Mouse (Mus musculus): ENCODE measurements around the gene 1700066M21Rik. TPM values are rescaled to one million over a fixed set of nuclear protein-coding genes. Genes with fewer than 3 reads are reported as not detected.

1700066M21Rik gene
- polyA plus RNA-seq, 2 experiments, result 4.3 to 9.3 TPM

DNA sequence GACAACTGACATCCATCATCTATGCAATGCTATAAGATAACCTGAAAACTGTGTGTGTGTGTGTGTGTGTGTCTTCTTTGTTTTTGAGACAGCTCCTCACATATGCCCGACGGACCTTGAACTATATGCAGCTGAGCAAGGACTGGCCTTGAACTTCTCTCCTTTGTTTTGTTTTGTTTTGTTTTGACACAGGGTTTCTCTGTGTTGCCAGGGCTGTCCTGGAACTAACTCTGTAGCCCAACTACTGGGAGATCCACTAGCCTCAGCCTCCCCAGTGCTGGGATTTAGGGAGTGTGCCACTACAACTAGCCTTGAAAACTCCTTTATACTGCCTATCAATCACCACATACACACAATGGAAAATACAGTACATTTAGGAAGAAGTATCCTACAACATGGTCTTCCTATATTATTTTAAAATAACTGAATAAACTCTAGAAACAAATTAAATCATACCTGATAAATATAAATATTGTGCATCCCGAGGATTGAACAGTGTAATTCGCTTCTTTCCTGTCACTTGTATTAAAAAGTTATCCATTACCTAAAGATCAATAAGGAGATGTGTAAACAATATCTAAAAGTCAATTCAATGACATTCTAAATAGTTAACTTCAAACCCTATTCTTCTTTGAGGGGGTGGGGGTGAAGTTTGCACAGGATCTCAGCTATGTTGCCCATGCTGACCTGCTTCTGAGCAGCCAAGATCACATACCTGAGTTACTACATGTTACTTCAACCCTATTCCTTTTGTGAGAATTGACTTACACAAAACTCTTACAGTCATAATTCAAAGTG is 13.8 kb downstream of the 1700066M21Rik start:
- TF ChIP-seq EP300 (IDR thresholded peaks at IDR 0.05; ENCODE audit: low read depth), result no peak
- Histone ChIP-seq H3K27me3 (ENCODE audit: control insufficient read depth, insufficient read depth, low read length) (no peaks in the 10 kb centered on the region), H3K4me1 (replicated peaks; ENCODE audit: control insufficient read depth in 2 of 2, insufficient read depth in 2 of 2, low read length in 1 of 2) (no peaks in the 10 kb centered on the region; a peak in 1 of 4 replicates), H3K4me3 (ENCODE audit: insufficient read depth in 1 of 2, low read depth in 2 of 2, low read length in 2 of 2) (no peak overlapping the region), H3K9me3 (ENCODE audit: control insufficient read depth, low read length) (no peaks in the 10 kb centered on the region), H3K36me3 (replicated peaks; ENCODE audit: control insufficient read depth, insufficient read depth, low read depth) (peaks cover 4% of the 10 kb centered on the region; the same call in 1 of the 2 replicates), H3K4me2 (ENCODE audit: low read depth) (no peak overlapping the region), H3K9ac (replicated peaks) (no peak overlapping the region), H3K27ac (no peak overlapping the region)
- WGBS (ENCODE audit: insufficient replicate concordance), result 73% methylated on average over 4 of the region's 4 CpGs
- DNase-seq (ENCODE audit: low read depth in 3 of 3, low spot score in 3 of 3) (no peak), ATAC-seq (ENCODE audit: insufficient read depth) (no peak)

GRCm38 (mm10) chr1:57392417-57392816 is 15.0 kb downstream of the 1700066M21Rik start:
- Histone ChIP-seq H3K9me3 (ENCODE audit: control insufficient read depth, low read length) (no peaks in the 10 kb centered on the region), H3K4me3 (ENCODE audit: insufficient read depth in 1 of 2, low read depth in 2 of 2, low read length in 2 of 2) (no peak overlapping the region), H3K4me1 (replicated peaks; ENCODE audit: control insufficient read depth in 2 of 2, insufficient read depth in 2 of 2, low read length in 1 of 2) (no peaks in the 10 kb centered on the region; a peak in 1 of 4 replicates), H3K27me3 (ENCODE audit: control insufficient read depth, insufficient read depth, low read length) (no peaks in the 10 kb centered on the region), H3K4me2 (ENCODE audit: low read depth) (no peak overlapping the region), H3K9ac (replicated peaks) (no peak overlapping the region), H3K36me3 (replicated peaks; ENCODE audit: control insufficient read depth, insufficient read depth, low read depth) (peaks cover 4% of the 10 kb centered on the region; the same call in 1 of the 2 replicates), H3K27ac (no peak overlapping the region)
- ATAC-seq (ENCODE audit: insufficient read depth), result no peak
- TF ChIP-seq CTCF (IDR thresholded peaks at IDR 0.05; ENCODE audit: low read depth), result no peak
- TF ChIP-seq EP300 (IDR thresholded peaks at IDR 0.05; ENCODE audit: low read depth), result no peak
- DNase-seq (ENCODE audit: low read depth in 3 of 3, low spot score in 3 of 3), result no peak
- WGBS (ENCODE audit: insufficient replicate concordance), result 75% methylated on average over 4 of the region's 4 CpGs

- Histone ChIP-seq H3K27ac (no peak overlapping the region), H3K9me3 (ENCODE audit: control insufficient read depth, low read length) (no peaks in the 10 kb centered on the region), H3K36me3 (replicated peaks; ENCODE audit: control insufficient read depth, insufficient read depth, low read depth) (peaks cover 4% of the 10 kb centered on the region; the same call in 1 of the 2 replicates), H3K4me1 (replicated peaks; ENCODE audit: control insufficient read depth in 2 of 2, insufficient read depth in 2 of 2, low read length in 1 of 2) (no peaks in the 10 kb centered on the region; a peak in 1 of 4 replicates), H3K4me3 (ENCODE audit: insufficient read depth in 1 of 2, low read depth in 2 of 2, low read length in 2 of 2) (no peak overlapping the region), H3K4me2 (ENCODE audit: low read depth) (no peak overlapping the region), H3K27me3 (ENCODE audit: control insufficient read depth, insufficient read depth, low read length) (no peaks in the 10 kb centered on the region), H3K9ac (replicated peaks) (no peak overlapping the region)
- TF ChIP-seq CTCF (IDR thresholded peaks at IDR 0.05; ENCODE audit: low read depth) (peak; percentile 73; the same call in 1 of the 2 replicates), EP300 (IDR thresholded peaks at IDR 0.05; ENCODE audit: low read depth) (no peak)
- ATAC-seq (ENCODE audit: insufficient read depth) (no peak), DNase-seq (ENCODE audit: low read depth in 3 of 3, low spot score in 3 of 3) (peak in 1 of 3 experiments; percentile 49)
- 44% methylated on average over 3 of the region's 3 CpGs for WGBS (ENCODE audit: insufficient replicate concordance)
These were observed 16.6 kb downstream of the 1700066M21Rik start for GRCm38 (mm10) chr1:57394051-57394450.

DNA sequence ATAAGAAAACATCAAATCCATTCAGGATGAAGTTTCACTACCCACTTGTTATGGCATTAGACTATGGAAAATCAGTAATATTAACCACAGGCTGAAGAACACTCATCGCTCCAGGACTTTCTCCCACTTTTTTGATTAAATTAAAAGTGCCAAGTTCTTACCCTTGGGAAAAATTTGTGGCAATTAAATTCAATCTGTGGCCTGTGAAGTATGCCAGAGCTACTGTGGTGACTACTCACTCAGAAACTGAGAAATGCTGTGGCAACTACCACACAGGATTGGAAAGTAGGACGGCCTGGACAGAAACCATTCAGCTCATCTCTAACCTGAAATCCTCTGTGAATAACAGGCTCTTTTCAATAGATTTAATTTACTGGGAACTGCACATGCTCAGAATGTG is 22.9 kb downstream of the 1700066M21Rik start:
- ATAC-seq (ENCODE audit: insufficient read depth) (no peak), DNase-seq (ENCODE audit: low read depth in 3 of 3, low spot score in 3 of 3) (no peak)
- 87% methylated on average over 2 of the region's 2 CpGs for WGBS (ENCODE audit: insufficient replicate concordance)
- H3K36me3 ChIP-seq (replicated peaks; ENCODE audit: control insufficient read depth, insufficient read depth, low read depth), result no peaks in the 10 kb centered on the region; the same call in 1 of the 2 replicates
- TF ChIP-seq CTCF (IDR thresholded peaks at IDR 0.05; ENCODE audit: low read depth) (no peak), EP300 (IDR thresholded peaks at IDR 0.05; ENCODE audit: low read depth) (no peak)
- H3K9ac ChIP-seq (replicated peaks), result no peak overlapping the region
- H3K27ac ChIP-seq, result no peak overlapping the region
- H3K4me3 ChIP-seq (ENCODE audit: insufficient read depth in 1 of 2, low read depth in 2 of 2, low read length in 2 of 2), result no peak overlapping the region
- no peaks in the 10 kb centered on the region for H3K4me1 ChIP-seq (replicated peaks; ENCODE audit: control insufficient read depth in 2 of 2, insufficient read depth in 2 of 2, low read length in 1 of 2)
- H3K27me3 ChIP-seq (ENCODE audit: control insufficient read depth, insufficient read depth, low read length), result no peaks in the 10 kb centered on the region
- H3K9me3 ChIP-seq (ENCODE audit: control insufficient read depth, low read length), result no peaks in the 10 kb centered on the region
- no peak overlapping the region for H3K4me2 ChIP-seq (ENCODE audit: low read depth)

DNA sequence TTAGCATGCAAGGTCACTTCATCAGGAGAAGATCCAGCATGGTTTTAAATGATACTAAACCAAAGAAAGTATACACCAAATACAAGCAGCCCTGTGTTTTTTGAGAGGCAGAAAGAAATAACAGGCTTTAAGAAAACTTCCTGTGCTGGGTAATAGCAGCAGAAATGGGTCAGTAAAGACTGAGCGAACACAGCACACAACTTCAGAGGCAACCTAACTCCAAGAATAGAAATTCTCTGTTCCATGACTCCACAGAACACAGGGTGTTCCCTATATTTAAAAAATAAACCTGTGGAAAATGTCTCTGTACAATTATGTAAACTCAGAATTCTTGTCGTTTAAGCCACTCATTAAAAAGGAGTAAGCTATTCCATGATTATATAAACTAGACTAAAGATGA is 23.5 kb downstream of the 1700066M21Rik start:
- H3K36me3 ChIP-seq (replicated peaks; ENCODE audit: control insufficient read depth, insufficient read depth, low read depth), result no peaks in the 10 kb centered on the region; the same call in 1 of the 2 replicates
- no peak overlapping the region for H3K9ac ChIP-seq (replicated peaks)
- no peak overlapping the region for H3K27ac ChIP-seq
- ATAC-seq (ENCODE audit: insufficient read depth), result no peak
- no peak for DNase-seq (ENCODE audit: low read depth in 3 of 3, low spot score in 3 of 3)
- no peak overlapping the region for H3K4me3 ChIP-seq (ENCODE audit: insufficient read depth in 1 of 2, low read depth in 2 of 2, low read length in 2 of 2)
- H3K4me2 ChIP-seq (ENCODE audit: low read depth), result no peak overlapping the region
- TF ChIP-seq CTCF (IDR thresholded peaks at IDR 0.05; ENCODE audit: low read depth) (no peak), EP300 (IDR thresholded peaks at IDR 0.05; ENCODE audit: low read depth) (no peak)
- no peaks in the 10 kb centered on the region for H3K27me3 ChIP-seq (ENCODE audit: control insufficient read depth, insufficient read depth, low read length)
- WGBS (ENCODE audit: insufficient replicate concordance), result 77% methylated on average over 2 of the region's 2 CpGs
- no peaks in the 10 kb centered on the region for H3K9me3 ChIP-seq (ENCODE audit: control insufficient read depth, low read length)
- 0 out of 4 replicates have a peak, but pooled peaks cover 0 to 3% of the 10 kb centered on the region in 2 experiments for H3K4me1 ChIP-seq (replicated peaks; ENCODE audit: control insufficient read depth in 2 of 2, insufficient read depth in 2 of 2, low read length in 1 of 2)

Measured in liver, embryonic 14.5 days (tissue).